Mouse (Mus musculus) adipocyte (in vitro differentiated cells): ENCODE measurements at regions not wholly inside any gene's neighbourhood (a gene's known extent, or its start where the extent isn't known, plus 50 kb on each side); places are given as distances from the start of the nearest gene placed in this dataset.

Experiments
- DNase-seq: peaks from one replicate; pipeline ENCODE4 v3.0.0-alpha.2; 2016; ENCODE audit warnings: low spot score

DNA sequence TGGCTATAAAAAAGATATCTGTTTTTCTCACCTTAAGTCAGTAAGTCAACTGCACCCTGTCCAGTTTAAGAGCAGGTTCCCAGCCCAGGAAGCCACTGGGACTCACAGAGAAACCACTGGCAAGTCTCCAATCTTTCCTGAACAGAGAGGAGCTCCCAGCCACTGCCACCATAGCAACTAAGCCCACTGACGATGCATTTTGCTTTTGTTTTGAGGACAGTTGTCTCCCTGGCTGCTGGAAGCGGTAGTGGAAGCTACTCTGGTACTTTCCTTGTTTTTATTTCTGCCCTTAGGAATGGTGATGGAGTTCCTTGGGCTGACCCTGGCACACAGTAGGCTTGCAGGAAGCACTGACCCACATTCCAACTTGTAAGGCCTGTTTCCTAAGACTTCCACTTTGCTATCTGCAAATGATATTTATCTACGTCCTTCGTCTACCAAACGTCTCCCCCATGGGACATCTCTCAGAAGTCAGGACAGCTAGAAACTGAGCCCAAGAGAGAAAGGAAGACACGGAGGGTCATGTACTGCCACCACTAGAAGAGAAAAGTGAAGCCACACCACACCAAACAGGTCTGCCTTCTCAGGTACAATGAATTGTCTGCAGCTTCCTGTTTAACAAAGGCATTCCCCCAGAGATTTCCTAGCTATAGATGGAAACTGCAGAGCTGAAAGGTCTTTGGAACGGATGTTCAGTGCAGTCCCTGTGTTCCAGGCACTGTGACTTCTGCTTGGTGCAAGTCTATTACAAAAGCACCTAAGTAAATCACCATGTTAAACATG is 125.7 kb upstream of the Fmo9 start:
- DNase-seq = no peak

DNA sequence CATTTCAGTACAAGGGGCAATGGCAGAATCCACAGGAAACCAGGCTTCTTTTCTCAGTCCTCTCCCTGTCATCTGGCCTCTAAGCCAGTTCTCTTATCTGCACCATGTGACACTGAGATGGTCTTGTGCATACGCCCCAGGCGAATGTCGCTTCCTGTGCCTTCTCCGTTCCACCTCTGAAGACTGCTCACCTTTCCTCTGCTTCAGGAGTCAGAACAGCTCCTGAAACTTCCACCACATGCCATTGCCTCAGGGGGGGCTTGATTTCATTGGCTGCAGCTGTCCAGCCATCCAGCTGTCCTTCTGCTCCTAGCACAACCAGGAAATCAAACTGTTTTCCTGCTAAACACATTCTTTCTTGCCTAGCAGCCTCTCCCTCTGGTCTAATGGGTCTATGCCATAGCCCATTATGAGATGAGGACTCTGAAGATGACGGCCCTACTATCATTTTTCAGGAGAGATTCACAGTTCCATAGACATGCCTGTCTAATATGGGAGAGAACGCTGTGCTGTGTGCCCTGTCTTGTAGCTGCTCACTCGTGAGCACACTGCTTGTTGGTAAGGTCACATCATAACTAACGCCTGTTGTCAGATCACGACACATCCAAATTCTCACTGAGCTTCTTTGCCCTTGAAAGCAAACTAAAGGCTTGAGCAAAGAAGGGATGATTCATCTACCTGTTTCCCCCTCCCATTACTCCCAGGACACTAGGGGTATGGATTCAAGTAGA is 129.9 kb upstream of the Fmo9 start:
- no peak for DNase-seq

DNA sequence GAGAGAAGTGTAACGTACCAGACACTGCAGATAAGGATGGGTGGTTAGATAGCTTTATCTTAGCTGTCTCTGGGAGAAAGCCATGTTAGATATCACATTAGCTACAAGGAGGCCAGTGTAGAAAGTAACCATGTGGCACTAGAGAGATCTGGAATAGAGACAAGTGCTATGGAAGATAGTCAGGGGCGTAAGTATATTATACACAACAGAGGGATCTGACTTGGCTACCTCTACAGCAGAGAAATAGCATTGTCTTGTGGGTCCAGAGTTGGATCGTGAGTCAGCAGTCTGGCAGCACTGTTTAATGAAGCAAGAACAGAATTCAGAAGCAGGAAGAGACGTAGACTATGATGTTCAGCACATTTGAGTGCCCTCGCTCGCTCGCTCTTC is 130.4 kb upstream of the Fmo9 start:
- DNase-seq = no peak

DNA sequence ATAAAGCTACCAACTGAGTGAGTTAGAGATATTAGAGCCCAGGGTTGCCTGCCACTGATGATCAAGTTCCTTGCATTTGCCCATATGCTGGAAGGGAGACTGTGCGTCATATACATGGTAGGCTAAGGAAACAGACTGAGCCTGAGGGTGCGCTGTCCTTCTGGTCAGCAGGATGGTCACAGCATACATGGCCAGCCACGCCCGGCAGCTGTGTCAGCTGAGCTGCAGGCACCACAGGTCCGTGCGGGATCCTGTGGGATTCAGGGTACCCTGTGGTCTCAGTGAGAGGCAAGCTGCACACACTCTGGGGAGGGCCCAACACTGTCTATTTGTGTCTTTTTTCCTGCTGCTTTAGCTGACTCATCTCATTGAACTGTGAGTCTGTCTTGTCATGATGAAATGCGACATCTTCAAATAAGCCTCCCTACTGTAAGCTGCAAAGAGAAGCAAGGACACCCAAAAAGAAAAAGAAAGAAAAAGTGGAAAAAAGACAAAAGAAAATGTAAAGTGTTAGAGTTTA is 131.3 kb upstream of the Fmo9 start:
- DNase-seq = no peak

DNA sequence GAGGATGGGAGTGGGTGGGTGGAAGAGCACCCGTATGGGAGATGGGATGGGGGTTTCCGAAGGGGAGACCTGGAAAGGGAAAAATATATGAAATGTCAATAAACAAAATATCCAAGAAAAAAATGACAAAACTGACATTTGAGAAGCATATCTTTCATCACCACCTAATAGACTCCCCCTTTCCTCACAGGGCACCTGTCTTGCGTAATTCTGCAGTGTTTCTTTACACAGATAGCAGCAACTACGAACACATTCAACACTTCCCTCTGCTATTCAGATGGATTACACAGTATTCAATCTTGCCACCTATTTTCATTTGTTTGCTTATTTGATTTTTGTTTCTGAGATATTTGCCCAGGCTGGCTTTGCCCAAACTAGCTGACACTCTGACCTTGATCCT is 136.3 kb upstream of the Fmo9 start:
- no peak for DNase-seq

DNA sequence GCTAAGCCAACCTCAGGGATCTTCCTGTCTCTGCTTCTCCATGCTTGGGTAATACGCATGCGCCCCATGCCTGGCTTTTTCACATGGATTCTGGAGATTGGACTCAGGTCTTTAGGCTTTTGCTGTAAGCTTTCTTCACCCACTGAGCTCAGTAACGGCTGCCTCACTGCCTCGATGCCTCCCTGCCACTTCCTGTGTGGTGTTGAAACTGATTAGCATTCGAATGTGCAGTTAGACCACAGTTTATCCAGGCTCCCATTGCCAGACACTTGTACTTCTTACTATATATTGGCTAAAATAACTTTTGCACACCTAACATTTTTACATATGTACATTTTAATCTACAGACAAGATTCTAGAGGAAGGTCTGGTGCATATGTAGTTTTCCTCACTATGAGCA is 137.0 kb upstream of the Fmo9 start:
- no peak for DNase-seq

DNA sequence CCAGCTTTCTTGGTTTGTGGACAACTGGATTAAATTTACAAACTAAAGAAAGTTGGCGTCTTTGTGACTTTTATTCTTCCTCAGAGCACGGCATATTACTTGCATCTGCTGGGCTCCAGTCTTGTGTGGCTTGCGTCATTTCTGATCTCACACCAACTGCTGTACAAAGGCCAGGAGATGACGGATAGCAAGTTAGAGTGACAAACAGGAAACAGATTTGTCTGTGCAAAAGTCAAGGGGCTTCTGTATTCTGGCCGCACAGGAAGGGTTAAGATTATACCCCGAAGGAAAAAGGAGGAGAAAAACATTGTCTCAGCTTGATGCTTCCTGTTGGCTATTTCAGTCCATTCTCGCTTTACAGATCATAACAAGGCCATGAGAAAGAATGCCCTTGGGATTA is 137.8 kb upstream of the Fmo9 start:
- DNase-seq = peak; percentile 36

DNA sequence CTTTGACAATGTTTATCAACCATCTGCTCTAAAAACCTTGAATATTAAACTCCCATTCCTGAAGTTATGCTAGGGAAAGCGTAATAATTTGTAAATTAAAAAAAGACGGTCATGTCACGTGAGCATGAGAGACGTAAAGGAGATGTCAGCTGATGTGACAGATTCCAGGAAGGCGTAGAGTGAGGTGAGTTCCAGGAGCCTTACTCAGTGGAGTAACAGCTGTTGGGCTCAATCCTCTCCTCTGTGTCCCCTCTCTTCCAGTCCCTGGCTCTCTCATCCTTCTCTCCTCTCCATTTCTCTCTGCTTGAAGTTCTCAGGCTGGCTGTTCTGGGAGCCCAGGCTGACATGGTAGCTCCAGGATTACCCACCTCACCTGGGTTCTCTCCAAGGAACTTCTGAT is 138.4 kb upstream of the Fmo9 start:
- no peak for DNase-seq

DNA sequence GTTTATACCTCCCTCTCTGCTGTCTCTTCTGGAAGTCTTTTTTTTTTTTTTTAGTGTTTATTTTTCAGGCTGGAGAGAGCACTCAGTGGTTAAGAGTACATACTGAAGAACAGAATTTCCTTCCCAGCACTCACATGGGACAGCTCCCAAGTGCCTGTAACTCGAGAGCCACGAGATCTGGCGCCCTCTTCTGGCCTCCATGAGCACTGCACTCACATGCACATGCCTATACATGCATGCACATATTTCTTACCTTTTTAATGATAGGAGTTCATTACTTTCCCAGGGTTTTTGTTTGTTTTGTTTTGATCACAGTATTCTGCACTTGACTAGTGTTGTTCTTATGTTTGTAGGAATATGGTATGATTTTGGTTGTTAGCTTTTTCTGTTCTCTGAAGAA is 139.5 kb upstream of the Fmo9 start:
- no peak for DNase-seq

DNA sequence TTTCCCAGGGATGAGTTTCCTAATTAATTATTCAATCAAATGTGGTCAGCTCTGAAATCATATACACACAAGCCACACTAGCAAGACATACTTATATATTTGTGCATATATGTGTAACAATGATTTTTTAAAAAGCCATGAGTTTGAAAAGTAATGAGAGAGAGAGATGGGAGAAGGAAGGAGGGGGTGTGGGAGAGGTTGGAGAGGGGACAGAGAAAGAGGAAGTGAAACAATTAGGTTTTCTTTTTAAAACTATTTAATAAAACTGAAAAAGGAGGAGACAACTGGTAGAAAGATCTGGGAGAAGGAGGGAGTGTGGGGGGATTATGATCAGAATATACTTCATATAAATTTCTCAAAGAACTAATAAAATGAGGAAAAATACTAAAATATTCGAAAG is 155.7 kb upstream of the Fmo9 start:
- DNase-seq = no peak

DNA sequence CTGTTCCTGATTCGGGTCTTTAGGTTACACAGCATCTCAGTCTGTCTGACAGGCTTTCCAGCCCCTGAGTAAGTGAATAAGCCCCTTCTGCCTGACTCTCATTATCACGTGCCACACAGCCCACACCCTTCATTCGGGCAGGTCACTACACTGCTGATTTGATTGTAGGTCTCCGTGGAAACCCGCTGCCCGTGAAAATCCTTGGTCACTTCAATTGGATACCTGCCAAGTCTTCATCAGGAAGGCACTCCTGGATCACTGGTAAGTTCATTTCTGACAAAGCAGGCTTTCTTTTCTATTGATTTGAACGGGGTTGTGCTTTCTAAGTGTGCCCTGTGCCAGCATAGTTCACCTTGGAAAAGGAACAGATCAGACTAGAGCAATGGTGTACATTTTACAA is 158.2 kb upstream of the Fmo9 start:
- DNase-seq = no peak

DNA sequence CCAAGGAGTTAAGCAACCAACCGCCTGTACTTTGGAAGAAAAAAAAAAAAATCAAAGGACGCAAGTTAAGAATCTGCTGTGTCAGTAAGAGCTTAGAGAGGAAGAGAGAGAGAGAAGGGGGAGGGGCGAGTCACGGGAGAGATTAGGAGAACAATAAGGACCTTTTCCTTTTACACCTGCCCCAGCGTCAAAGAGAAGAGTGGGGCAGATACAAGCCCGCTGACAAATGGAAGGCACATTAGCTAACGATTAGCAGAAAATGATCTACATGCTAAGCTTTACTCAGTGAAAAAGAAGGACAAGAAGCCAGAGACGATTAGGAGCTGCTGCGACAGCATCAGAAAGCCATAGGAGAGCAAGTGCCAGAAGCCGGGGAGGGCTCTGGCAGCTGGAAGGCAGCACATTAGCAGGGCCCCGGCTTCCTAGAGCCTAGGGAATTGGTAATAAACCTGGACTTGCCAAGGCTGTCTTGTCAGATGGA is 157.8 kb upstream of the Fam78b start:
- no peak for DNase-seq

DNA sequence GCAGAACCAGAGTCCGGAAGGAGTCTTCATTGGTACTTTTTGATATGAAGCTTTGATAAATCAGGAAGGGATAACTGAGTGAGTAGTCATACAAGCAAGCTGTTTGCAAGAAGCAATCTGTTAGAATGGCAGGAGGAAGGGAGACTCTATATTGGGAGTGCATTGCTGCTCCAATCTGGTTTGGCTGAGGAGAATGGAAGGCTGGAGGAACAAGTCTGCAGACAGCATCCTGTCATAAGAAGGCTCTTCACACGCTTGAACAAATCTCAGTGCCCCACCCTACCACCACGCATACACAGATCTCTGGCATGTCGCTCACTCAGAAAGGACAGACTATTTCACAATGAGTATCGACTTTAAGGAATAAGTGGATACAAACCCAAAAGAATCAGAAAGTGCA is 154.7 kb upstream of the Fam78b start:
- no peak for DNase-seq

DNA sequence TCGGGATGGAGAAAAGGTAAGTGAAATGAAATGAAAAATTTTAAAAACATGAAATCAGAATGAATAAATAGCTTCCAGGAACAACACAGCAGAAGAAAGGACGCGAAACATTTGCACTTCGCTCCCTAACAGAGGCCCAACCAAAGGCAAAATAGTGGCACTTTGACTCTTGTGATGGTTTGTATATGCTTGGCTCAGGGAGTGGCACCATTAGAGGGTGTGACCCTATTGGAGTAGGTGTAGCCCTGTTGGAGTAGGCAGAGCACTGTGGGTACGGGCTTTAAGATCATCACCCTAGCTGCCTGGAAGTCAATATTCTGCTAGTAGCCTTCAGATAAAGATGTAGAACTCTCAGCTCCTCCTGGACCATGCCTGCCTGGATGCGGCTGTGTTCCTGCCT is 154.0 kb upstream of the Fam78b start:
- DNase-seq = no peak

DNA sequence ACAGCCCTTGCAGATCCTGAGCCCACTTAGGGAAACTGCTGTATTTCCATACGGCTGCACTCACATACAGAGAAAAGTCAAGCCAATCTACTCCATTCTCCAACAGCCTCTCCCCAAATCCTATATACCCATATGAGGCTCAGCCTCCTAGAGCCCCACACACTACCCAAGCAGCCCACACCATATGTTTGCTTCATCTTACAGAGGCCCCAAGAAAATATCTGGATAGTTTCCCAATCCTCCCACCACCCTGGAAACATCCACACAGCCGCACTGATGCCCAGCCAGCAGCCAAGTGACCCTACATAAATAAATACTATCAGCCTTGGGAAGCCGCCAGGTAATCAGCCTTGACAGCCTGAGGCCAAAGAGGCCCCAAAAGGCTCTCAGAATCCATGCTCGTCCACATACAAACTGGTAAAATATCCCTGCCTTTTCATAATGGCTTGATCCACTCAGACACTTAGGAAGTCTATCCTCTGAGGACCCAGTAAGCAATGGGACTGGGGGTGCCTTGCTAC is 153.1 kb upstream of the Fam78b start:
- no peak for DNase-seq

DNA sequence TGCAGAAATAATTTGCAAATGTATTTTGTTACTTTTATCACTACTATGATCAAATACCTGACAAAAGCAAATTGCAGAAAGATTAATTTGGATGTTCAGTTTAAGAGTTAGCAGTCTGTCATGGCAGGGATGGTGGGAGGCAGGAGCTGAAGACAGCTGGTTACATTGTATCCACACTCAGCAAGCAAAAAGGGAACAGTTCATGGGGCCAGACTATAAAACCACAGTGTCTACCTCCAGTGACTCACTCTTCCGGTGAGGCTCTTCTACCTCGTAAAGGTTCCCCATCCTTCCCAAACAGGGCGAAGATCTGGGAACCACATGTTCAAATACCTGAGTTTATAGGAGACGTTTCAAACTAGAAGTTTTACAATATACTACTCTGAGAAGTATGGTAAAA is 145.2 kb upstream of the Fam78b start:
- no peak for DNase-seq

DNA sequence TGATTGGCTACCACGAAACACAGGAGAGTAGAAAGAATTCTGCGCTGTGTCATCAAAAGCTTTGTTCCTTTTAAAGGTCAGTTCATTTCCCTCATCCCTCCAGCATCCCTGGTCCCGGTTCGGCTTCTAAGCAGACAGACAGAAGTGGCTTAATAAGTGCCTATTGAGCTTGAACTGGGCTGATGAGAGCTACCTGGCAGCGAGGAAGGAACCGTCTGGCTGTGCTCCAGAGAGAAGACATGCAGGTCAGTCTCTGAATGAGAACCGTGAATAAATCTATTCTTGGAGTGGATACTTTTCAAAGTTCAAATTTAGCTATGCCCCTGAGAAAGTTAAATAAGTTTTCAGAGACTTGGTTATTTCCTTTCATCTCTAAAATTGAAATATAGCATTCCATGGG is 135.0 kb upstream of the Fam78b start:
- no peak for DNase-seq

DNA sequence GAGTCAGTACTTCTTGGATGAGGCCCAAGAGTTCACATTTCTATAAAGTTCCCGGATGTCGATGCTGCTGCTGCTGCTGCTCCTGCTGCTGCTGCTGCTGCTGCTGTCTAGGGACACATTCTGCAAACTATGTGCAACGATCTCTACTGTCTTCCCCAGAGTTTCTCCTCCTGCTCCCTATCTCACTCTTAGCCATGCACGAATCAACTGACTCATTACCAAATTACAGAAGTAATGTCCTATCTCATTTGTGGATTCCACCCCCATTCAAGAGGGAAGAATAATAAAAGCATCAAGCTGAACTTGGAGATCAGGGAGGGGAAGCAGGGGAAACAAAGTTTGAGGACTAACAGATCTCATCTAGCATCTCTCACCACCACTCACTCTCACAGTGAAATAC is 130.0 kb upstream of the Fam78b start:
- no peak for DNase-seq

DNA sequence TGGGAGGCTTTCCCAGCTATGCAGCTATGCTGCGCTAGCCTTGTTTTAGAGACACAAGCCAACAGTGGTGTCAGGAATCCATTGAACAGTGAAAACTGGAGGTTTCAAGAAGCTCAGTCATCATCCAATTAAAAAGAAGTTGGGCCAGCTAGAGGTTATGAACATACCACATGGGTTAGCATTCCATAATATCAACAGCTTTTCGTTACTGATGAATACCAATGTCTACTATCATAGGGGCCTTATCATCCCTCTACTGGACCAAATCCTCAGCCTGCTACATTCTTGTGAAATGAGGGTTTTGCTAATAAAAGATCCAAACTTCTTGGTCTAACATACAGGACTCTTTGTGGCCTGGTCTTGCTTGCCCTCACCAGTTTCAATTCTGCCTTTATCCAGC is 124.8 kb upstream of the Fam78b start:
- no peak for DNase-seq

DNA sequence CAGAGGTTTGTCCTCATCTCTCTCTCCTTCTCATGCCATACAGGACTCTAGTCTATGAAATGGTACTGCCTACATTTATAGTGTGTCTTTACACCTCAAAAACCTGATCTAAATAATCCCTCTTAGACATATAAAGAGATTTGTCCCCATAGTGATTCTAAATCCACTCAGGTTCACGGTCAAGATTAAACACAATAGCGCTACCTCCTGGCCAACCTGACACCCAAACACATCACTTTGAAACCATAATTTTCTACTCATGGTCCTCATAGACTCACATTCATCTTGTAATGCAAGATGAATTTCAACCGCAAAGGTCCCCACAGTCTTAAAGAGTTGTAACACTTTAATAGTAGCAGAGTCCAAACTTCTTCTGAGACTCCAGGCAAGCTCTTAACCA is 118.0 kb upstream of the Fam78b start:
- no peak for DNase-seq

DNA sequence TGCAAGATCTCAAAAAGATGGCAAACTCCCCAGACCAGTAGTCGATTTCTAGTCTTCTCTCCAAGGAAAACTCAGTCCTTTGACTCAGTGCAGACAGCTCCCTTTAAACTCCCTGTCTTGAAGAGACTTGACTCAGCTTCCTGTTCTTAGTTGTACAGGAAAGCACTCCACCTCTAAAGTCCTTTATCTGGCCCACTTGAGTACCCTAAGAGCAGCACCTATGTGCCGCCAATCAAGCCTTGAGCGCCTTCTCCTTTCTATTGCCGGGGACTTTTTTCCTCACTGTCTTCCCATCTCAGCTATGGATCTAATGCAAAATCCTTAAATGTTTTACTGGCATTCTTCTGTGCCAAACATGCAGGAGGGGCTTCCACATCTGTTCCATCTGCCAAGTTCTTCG is 105.3 kb upstream of the Fam78b start:
- no peak for DNase-seq

DNA sequence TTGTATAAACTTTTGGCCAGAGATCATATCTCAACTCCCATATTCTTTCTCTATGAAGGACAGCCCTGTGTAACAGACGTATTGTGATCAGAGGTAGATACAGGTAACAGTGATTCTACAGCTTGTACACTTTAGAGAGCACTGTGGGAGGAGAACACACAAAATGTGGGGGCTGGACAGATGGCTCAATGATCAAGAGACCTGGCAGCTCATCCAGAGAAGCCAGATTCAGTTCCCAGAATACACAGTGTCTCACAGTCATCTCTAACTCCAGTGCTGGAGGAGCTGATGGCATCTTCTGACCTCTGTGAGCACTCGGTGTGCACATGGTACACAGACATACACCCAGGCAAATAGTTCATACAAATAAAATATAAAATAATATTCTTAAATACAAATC is 102.5 kb upstream of the Fam78b start:
- DNase-seq = no peak

DNA sequence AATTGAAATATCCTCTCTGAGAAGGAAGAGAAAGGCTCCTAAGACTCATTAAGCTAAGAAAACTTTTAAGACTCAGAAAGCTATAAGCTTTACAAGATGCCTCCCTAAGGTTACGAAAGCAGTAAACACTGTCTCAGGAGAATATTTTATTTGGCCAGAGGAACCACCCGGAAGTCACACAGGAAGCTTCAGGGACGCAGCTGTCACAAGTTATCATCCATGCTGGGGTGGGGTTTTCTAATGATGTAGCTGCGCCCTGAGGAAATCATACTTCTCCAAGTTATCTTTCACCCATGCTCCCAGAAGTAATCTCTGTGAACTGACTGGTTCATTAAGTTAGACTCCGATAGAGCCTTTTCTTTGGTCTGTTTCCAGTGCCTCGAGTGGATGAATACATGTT is 102.0 kb upstream of the Fam78b start:
- DNase-seq = no peak
